Mouse (Mus musculus): ENCODE measurements at regions not wholly inside any gene's neighbourhood (a gene's known extent, or its start where the extent isn't known, plus 50 kb on each side); places are given as distances from the start of the nearest gene placed in this dataset.
A peak's percentile ranks its signal among the peaks of the same experiment; 100 is the strongest.

GRCm38 (mm10) chr19:15851622-15852021 lies 95.5 kb downstream of the Psat1 start:
- no peak for DNase-seq (ENCODE audit: low spot score)

- no peak for DNase-seq (ENCODE audit: low spot score)
Observed at GRCm38 (mm10) chr19:15850722-15851121, 96.4 kb downstream of the Psat1 start.

DNA sequence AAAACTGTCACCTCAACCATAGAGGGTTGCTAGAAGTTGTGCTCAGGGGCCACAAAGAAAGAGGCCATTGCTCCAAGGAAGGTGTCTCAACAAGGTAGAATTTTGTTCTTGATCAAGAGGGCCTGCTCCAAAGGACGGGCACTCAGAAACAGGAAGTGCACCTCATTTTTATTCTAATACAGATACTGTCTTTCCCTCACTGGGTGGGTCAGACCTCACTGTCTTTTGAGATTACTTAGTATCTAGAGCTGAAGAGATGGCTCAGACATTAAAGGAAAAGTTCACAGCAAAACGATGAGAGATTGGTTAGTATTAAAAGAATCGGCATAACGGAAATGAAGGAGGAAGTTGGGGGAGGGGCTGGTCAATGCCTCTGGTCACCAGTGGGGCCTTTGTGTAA lies 97.9 kb downstream of the Psat1 start:
- DNase-seq (ENCODE audit: low spot score): no peak

GRCm38 (mm10) chr19:15838327-15838726 lies 108.8 kb downstream of the Psat1 start:
- DNase-seq (ENCODE audit: low spot score): no peak

DNA sequence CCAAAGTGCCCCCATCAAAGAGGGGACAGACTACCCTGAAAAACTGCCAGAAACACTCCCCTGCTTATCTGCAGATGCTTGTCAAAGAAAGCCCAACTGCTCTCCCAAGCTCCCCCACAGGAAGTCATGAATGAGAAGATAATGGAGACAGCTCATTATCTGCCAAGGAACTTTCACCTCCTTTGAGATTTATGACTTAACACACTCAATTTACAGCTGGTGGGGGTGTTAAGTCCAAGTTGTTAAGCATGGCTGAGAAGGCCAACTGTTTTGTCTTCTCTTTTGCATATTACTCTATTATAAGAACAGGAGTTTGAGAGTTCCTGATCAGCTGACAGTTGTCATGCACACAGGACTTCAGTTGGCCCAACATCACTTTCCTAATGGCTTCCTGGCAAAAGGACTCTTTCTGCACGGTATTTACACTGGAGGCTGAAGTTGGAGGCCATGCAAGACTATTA lies 109.4 kb downstream of the Psat1 start:
- DNase-seq (ENCODE audit: low spot score): no peak

DNA sequence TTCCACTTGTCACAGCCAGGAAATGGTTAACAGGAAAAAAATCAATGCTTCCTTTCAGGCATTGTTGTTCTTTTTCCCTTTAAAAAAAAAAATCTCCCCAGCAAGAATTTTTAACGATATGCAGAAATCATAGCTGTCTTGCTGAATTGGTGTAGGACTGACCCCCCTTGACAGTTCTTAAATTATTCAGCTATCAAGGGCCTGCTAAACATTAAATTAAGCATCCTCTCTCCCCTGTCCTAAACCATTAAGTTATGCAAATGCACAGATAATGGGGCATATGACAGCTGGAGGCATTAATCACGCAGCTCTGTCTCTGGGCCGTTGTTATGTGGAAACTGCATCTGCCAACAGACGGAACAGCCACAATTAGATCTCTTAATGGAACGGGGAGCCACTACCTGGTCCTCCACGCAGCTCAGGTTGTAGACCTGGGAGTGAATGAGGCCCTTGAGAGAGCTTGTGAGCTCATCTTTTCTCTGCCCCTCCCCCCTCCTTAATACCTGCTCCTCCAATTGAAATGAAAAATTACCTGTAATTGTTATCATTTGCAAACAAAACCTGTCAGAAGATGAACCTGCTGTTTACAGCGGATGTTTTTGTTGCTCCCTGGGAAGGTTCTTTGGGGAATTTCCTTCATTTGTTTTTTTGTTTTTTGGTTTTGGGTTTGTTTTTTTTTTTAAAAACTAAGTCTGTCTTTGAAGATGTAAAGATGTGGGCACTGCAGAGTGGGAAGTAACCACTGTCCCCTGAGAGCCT lies 110.0 kb downstream of the Psat1 start:
- DNase-seq (ENCODE audit: low spot score): no peak

- no peak for DNase-seq (ENCODE audit: low spot score)
Observed at GRCm38 (mm10) chr19:15836201-15836955, 110.8 kb downstream of the Psat1 start.

DNA sequence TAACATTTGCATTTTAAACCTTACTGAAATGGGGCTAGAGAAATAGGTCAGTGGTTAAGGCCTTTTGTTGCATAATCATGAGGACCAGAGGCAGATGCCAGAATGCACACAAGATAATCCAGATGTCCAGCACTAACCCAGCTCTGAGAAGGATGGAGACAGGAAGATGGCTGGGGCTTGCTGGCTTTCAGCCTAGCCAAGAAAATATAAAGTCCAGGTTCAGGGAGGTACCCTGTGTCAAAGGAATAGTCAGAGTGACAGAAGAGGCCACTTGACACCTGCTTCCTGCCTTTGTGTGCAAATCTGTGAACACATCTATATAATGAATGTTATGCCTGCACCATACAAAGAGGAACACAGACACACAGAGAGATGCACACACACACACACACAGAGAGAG lies 116.8 kb downstream of the Psat1 start:
- no peak for DNase-seq (ENCODE audit: low spot score)

- DNase-seq (ENCODE audit: low spot score): no peak
Observed at GRCm38 (mm10) chr19:15829158-15829557, 118.0 kb downstream of the Psat1 start.

DNA sequence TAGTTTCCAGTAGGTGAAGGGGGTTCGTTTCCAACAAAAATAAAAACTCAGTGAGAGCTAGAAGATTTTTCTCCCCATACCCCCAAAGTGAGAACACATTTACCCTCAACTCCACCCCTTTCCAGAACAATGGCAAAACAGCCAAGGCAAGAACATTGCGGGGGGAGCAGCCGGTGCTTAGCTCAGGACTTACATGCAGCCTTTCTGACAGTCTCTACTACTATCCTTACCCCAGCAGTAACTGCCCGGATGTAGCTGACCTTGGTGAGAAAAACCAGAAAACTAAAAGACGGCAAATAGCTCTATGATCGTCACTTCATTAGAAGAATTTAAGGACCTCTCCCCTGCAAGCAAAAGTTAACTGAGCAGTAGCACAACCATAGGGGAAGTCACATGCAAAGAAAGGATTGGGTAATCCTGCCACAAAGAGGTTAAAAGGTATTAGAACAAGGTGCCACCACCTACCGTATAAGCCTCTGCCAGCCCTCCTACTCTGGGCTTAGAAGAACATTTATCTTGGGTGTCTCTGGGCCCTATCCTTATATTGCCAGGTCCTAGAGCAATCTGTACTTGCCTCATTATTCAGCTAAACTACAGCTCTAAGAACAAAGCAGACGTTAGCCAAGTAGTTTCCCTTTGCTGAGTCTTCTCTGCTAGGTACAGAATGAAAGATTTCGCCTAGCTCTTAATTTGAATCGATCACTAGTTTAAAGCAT lies 119.0 kb downstream of the Psat1 start:
- DNase-seq (ENCODE audit: low spot score): no peak

DNA sequence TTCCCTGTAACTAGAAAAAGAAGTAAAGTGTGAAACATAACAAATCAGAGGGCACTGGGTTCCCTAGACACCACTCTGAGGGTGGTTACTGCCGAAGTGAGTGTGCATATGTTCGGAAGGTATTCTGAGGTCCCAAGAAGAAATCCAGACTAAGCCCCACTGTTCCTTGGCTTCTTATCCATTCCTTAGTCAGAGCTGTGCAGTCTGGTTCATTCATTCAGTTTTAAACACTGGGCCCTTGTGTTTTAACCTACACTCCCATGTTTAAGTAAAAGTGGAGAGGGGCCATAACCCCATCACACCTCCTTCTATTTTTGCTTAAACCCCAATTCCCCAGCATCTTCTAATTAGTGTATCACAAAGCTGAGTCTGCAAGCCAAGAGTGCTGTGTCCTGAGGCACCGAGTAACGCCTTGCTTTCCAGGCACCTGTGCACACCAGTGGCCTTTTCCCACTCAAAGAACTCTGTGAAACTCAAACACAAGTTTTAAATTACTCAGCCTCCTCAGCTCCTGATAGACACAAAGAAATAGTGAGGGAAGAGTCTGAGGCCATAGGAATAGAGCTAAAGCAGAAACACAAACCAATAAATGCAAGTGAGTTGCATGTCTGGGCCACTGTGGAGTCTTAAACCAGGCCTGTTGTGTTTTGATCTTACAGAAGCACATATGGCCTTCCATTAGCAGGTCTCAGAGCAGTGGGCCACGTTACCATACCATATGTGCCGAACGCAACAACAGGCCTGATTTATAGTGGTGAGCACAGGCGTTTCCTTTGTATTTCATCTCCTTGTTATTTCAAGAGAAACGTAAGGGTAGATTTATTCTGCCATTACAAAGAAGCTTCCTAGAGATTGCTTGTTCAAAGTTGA lies 119.8 kb downstream of the Psat1 start:
- no peak for DNase-seq (ENCODE audit: low spot score)

GRCm38 (mm10) chr19:15823688-15824371 lies 123.3 kb downstream of the Psat1 start:
- DNase-seq (ENCODE audit: low spot score): no peak

DNA sequence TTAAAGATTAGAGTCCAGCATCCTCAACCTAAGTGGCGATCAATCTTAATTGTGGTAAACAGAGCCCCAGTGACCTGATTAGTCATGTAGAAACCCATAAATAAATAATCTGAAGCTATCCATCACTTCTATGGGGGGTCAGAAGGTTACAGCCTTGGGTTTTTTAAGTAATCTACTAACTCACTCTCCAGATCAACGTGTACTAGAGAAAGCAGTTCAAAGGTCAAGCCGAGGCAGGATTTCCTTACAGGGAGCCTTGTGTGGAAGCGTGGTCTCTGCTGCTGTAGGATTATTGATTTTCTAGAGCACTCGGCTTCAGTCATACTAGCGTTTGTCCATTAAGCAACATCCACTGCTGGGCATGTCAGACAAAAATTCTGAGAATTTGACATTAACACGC lies 127.1 kb downstream of the Psat1 start:
- DNase-seq (ENCODE audit: low spot score): no peak

- DNase-seq (ENCODE audit: low spot score): no peak
Observed at GRCm38 (mm10) chr19:15815166-15815565, 132.0 kb downstream of the Psat1 start.

- DNase-seq (ENCODE audit: low spot score): no peak
Observed at GRCm38 (mm10) chr19:15809008-15809407, 138.1 kb downstream of the Psat1 start.

DNA sequence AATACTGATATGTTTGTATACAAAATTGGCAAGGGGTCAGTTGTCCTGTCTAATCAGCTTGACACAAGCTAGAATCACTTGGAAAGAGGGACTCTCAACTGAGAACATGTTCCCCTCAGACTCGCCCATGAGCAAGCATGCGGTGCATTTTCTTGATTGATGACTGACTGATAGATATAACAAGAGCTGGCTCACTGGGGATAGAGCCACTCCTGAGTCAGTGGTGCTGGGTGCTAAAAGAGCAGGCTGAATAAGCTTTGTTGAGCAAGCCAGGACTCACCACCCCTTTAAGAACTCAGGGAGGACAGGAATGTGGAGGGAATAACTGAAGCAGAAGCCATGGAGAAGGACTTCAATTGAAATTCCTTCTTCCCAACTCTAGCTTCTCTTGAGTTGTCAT lies 139.5 kb downstream of the Psat1 start:
- DNase-seq (ENCODE audit: low spot score): no peak

DNA sequence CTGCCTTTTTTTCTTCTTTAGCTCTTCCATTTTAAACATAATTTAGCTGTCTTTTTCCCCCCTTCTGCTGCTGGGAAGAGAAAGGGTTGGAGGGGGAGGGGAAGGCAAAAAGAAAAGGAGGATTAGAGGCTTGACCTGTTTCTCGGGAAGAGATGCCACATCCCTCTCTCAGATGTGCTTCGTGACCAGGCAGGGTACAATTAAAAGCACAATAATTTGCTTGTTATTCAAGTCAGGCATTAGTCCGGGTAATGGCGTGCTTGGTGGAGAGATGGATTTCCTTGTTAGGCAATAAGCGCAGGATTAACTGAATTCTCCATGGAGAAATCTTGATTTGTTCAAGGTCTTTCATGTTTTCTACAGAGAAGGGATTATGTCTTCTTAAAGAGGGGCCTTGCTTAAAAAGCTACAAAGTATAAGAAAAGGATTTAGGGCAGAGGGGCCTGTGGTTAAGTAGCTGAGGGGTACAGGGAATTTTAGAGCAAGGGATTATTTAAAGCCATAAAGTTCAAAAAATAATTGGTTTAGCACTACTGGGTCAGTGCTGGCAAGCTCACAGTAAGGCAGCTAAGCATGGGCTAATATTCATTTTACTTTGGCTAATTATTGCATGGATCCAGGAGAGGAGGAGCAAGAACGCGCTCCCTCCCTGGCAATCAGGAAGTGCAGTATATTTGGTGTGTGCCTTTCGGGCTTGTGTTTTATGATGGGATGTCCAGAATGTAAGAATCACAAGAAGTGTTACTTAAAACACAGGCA lies 143.8 kb downstream of the Psat1 start:
- no peak for DNase-seq (ENCODE audit: low spot score)

DNA sequence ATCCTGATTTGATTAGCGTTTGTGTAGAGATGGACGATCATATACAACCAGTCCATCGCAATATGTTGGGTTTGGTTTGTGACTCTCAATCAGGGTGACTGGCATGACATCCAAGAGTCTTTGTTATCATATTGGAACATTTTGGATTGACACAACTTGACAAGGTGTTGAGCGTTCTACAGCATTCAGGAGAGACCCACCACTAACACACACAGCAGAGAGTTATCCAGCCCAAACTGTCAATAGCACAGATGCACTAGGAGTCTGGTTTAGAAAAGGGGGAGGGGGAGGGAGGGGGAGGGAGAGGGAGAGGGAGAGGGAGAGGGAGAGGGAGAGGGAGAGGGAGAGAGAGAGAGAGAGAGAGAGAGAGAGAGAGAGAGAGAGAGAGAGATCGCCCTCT lies 144.5 kb downstream of the Psat1 start:
- no peak for DNase-seq (ENCODE audit: low spot score)

DNA sequence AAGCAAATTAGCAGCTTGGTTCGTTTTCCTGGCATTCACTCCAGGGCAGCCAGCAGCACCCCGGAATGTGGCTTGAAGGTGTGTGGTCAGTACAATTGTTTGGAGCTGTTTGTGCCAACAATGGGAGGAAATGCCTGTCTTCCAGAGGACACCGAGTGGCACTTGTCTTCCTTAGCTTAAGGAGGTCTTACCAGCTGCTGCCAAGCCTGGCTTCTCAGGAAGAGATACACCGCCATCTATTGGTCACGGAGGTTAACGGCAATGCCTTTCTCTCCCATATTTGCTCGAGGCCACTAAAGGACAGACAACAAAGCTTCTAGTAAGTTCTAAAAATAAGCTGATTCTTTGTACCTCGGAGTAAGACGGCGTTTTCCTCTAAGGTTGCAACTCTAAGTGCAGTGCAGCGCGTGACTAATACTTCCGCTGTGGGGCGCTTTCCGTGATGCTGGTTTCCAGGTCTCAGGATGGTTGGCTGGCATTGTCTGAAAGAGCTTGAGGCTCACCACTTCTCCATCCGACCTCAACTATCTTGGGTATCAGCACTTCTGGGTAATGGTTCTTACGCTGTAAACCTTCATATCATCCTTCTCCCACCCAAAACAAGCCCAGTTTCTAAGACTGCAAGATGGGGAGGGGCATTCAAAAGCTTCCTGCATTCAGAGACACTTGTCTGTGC lies 145.2 kb downstream of the Psat1 start:
- DNase-seq (ENCODE audit: low spot score): peak; percentile 67
